Mouse (Mus musculus): ENCODE results near the gene Cdx2.
A peak's percentile ranks its signal among the peaks of the same experiment; 100 is the strongest.

The Cdx2 gene

DNA sequence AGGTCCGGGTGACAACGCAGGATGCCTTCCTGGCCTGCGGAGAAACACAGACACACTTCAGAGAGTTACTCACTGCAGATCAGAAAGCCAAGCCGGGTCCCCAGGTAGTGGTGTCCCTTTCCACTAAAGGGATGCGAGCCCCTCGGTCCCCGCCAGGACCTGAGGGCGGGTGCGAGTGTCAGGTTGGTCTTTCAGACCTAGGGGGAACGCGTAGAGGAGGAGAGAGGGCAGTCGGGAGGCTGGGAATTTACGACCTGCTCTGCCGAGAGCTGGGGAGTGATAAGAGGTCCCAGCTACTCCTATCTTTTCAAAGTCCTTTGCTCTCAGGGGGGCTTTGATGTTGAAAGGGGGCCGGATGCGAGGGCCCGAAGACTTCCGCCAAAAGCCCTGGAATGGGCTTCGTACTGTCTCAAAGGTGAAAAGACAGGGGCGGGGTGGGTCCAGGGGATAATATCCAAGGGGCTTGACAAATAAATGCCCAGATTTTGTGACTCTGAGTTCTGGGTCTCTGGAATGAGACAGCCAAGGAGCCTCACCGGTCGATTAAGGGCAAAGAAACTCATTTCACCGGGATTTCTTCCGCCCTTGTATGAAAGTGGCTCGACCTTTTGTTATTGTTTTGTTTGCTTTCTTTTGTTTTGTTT is 8.5 kb upstream of the Cdx2 start:
- DNase-seq, result no peak

DNA sequence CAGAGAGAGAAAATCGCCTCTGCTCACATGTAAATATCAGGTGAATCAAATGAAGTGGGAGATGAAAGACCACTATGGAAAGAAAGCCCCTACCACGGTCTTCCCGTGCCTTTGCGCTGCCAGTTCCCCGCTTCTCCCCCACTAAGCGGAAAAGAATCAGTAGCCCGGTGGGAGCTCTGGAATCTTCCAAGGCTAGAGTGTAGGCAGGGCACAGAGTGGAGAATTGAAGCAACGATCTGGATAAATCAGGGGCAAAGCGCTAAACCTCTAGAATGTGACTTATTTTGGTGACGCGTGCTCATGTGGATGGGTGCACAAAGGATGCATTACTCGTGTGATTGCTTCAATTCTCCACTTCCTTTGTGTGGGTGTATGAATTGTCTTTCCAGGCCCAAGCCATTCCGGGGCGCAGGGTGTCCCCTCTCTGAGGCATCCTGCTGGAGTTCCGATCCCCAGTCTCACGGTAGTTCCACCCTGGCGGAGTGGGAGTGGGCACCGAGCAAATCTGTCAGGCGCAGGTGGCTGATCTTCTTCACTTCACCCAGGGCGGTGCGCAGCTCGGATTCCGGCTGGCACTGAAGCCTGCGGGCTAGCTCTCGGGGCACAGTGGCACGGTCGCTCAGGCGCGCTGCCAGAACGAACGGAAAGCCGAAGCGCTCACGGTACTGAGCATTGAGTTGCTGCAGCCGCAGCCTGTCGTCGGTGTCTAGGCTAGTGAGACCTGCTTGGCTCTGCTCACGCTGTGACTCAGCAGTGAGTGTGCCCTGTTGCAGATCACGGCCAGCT is 7.8 kb upstream of the Cdx2 start:
- DNase-seq, result no peak

DNA sequence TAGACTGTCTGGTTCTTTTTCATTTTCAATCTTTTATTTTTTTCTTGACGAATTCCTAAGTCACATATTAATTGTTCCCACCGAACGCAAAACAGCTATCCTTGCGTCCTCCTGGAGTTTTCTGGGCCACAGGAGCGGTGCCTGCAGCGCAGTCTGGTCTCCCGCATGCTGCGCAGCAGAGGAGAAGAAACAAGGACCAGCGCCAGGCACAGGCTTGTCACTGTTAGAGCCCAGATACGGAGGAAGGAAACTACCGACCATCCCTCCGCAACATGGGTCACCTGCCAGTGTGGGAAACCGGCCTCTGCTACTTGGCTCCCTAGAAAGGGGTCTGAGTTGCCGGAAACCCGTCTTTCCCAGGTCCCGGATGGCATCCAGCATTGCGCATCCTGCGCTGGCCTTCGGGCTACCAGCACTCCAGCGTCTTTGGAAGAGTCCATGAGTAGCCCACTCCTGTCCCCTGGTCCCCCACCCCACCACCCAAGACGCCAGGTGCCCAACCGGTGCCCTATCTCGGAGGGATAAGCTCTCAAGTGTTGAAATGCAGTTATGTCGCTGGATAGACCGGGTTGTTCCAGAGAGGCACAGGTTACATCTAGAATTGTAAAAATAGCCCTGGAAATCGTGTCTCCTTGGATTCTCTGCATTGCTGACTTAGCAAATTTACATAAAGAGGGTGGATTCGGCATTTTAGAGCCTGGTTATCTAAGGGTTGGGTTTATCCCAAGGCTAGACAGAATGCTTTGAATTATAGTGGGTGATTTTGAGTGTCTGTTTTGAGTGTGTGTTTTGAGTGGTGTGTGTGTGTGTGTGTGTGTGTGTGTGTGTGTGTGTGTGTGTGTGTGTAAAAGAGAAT is 6.0 kb upstream of the Cdx2 start:
- DNase-seq, result no peak

DNA sequence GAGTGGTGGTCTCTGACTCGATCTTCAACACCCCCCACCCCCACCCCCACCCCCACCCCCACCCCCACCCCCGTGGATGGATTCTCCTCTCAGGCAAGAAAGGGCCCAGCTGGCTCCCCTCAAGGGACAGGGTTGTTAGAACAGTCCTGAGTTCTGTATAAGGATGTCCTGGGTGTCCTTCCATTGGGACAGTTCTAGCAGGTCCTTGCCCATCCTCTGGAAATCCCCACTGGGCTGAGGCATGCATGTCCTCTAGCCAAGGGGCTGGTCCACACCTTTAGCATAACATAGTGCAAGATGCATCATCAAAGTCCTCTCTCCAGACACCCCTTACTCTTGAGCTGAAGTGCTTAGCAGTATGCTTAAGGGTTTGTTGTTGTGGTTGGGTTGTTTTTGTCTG is 2.7 kb upstream of the Cdx2 start:
- DNase-seq, result no peak

DNA sequence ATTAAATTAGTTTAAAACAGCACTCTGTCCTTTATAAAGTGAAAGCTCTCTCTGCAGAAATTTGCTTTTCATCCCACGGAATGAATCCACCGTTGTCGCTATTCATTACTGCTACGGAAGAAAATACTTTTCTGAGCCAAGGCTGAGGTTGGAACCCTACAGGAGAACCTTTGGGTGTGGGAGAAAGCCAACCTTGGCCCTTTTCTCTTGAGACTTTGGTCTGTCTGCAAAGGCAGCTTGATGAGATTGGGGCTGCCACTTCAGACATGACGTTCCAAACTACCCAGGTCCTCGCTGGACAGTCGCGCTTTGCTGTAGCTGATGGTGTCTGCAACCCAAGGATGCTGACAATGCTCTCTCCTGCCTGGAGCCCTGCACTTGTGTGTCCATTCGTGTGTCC is 1.4 kb upstream of the Cdx2 start:
- DNase-seq, result no peak

DNA sequence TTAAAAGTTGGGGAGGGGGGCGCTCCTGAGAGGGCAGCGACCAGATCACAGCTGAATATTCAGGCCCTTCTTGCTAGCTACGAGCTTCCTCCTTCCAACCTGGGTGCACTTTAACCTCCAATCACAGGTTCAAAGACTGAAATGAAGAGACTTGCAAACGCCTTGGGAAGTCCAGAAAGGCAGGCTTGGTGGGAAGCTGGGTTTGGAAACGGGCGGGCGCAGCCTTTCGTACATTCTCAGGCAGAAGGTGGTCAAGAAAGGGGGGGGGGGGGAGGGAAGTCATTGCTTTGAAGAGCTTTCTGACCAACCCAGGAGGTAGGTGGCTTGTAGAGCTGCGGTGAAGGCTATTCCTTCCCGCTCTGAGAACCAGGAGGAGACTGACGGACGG is 322 bp upstream of the Cdx2 start:
- no peak for DNase-seq

DNA sequence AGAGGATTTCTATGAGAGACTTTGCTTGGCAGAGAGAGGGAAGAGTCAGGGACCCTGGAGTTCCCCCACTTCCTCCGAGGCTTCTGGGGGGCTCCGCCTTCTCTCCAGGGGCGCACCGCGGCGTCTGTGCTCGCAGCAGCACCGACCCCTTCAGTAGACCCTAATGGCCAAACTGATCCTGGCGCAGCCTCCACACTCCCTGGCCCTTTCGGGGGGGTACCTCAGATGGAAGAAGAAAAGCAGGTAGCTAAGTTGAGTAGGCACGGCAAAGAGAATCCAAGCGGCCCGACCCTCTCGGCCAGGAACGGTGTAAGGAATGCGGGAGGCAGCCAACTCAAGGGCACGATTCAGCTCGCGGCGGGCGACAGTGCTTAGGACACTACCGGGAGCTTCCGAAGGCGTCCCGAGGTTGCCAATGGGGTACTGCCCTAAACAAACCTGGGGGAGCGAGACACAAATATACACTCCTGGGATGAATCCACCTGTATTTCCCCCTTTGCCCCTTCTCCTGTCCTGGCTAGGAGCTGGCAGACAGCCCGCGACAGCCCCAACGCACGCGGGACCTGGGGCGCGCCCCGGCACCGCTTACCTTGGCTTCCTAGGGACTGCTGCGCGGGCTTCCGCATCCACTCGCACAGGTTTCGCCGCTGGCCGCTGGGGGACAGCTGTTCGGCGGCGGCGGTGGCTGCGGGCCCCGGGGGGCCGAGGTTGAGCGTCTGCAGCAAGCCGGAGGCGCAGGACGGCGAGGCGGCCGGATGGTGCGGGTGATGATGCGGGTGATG is 1.0 kb downstream of the Cdx2 start:
- no peak for DNase-seq

DNA sequence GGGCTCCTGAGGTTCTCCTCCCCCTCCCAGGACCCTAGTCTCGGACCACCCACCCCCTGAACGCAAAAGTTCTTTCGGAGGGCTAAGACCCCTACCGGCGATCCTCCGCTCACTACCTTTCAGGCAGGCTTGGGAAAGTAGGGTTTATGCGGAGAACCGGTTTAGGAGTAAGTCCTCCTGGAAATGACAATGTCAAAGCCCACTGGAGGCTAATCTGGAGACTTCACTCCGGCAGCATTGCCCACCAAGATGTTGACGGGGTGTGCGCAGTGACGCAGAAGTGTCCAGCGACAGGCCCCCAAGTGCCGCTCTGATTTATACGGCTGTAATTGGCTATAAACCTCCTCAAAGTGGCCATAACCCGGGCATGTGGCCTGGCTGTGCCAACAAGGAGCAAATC is 1.9 kb downstream of the Cdx2 start:
- no peak for DNase-seq

DNA sequence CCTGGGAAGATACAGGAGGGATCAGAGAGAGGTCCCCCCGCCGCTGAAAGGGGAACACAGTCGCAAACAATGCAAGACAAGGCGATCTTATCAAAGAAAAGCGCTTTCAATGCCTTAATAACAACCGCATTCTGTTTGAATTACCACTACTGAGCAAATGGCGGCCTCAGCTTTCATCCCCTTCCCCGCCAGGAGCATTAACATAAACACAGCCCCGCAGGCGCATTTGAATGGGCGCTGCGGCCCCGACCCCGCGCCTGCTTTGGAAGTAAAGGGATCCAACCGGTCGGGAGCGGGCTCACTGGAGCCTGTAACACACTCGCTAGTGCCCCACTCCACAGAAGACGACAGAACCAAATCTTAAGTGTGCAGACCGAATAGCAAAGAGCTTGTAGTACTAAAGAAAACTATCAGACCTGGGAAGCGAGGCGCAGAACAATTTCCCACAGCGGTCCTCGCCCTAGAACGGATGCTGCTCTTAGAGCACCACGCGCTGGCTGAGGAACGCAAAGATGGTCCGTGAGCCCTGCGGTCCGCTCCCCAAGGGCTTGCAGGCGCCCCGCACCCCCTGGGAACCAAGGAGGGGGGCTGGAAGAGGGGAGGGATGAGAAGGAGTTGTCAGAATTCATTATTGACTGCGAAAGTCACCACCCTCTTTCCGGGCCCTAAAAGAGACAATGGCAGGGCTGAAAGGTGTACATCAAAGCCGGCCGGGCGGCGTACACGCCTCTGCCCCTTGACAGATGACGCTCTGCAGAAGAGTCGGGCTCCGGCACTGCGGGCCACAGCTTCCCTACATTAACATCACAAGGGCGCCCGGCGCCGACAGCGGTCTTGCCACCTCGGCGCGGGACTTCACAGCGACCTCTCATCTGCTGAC is 2.6 kb downstream of the Cdx2 start:
- DNase-seq, result no peak

DNA sequence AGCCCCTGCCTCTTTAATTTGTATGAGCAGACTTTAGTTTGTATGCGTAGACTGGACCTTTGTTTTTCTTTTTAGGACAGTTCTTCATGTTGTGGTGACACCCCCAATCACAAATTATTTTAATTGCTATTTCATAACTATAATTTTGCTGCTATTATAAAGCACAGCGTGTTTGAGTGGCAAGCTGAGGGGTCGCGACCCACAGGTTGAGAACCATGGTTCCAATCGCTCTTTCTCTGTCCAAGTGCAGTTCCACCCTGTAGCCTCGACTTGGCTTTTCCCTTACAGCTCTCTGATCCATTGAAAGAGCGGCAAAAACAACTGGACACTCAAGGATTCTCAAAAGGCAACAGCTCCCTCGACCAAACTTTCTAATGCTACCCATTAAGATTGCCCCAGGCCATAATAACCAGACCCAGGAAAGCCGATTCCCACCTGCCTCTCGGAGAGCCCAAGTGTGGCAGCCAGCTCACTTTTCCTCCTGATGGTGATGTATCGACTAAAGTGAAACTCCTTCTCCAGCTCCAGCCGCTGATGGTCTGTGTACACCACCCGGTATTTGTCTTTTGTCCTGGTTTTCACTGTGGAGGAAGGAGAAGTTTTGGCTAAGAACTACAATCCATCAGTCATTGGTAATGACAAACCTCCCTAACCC is 4.2 kb downstream of the Cdx2 start:
- no peak for DNase-seq

DNA sequence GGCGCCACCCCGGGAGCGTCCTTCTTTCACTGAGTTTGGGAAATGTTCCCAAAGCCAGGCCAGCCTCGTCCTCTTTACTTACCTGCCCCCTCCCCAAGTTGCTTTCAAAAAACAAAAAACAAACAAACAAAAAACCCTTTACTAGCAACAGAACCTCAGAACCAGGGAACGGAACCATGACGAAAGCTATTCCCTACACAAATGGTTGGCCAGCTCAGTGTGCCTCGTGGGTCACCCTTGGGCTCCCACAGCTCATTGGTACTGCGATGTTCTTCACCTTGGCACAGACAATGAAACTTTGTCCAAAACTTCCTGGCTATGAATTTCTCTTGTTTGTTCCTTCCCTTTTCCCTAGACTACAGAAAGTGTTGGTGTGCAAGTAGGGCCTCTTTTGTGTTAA is 4.9 kb downstream of the Cdx2 start:
- no peak for DNase-seq

DNA sequence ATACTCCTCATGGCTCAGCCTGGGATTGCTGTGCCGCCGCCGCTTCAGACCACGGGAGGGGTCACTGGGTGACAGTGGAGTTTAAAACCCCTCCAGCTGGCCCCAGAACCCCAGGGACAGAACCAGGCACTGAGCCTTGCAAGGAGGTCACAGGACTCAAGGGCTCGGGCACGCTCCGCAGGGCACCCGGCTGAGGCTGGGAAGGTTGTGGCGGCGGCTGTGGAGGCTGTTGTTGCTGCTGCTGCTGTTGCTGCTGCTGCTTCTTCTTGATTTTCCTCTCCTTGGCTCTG is 5.3 kb downstream of the Cdx2 start:
- DNase-seq, result no peak

DNA sequence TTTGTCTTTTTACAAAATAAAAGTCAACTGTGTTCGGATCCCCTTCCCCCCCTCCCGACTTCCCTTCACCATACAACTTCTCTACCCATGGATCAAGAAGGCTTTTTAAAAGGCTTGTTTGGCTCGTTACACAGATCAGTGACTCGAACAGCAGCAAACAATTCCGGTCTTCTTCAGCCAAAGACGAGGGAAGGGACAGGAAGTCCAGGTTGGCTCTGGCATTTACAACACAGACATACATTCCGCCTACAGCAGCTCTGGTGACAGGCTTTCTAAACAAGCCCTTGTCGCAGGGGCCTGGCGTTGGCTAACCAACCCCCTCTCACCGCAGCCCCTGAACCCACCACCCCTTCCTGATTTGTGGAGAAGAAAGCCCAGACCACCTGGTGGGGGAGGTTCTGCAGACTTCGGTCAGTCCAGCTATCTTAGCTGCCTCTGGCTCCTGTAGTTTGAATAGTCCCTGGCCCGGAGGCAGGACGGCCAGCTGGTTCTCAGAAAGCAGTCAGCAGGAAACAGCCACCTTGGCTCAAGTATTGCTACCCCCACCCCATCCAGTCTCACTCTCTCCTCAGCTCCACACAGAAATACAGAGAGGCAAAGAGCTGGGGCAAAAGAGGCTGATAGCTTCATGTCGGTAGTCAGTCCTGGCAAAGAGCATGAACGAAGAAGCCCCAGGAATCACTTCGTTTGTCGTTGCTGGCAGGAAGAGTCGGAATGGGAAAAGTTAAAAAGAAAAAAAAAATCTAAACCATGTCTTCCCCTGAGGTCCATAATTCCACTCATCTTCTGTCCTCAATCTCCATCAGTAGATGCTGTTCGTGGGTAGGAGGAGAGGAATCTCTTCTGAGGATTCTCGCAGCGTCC is 5.9 kb downstream of the Cdx2 start:
- no peak for DNase-seq

DNA sequence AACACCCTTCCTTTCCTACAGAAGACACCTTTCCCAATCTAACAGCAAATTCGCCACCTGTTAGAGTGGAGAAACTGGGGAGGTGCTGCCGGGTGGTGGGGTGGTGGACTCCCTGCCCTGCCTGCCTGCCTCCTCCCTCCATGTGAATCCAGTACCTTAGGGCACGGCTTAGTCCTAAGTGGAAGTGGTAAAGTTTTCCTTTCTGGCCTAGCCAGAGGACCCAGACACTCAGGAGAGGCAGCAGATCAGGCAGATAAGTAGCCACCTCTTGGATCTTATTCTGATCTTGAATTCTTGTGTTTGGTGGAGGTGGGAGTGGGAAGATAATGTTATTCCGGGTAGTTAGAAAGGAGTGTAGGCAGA is 7.1 kb downstream of the Cdx2 start:
- DNase-seq, result no peak

DNA sequence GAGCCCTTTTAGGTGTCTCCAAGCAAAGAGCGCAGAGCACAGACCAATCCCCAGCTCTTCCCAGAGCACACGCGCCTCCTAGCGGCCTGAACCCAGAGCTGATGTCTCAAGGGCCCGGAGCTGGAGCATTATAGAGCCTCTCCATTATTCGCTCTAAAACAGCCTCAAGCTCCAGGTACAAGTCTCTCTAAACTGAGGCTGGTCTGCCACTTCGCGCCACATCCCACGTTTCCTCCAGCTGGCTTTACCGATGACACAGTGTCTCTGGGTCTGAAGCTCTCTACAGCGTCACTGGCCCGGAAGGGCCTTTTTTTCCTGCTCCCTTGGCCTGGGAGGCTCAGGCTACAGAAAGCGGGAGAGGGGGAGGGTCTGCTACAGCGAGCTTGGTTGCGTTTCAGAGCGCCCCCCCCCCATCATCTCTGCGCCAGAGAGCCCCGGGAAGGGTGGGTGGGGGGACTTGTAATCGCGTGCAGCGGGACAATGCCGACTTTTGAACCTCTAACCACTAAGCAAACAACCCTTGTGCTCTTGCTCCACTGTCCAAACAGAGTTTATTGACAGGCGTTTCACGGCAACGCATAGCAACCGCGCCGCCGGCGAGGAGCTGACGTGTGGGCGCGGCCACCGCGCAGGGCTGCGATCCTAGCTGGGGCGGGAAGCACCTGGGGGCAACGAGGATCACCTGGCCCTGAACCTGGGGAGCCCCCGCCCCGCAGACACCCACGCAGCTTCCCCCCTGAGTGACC is 7.6 kb downstream of the Cdx2 start:
- DNase-seq, result peak; percentile 15 to 36

DNA sequence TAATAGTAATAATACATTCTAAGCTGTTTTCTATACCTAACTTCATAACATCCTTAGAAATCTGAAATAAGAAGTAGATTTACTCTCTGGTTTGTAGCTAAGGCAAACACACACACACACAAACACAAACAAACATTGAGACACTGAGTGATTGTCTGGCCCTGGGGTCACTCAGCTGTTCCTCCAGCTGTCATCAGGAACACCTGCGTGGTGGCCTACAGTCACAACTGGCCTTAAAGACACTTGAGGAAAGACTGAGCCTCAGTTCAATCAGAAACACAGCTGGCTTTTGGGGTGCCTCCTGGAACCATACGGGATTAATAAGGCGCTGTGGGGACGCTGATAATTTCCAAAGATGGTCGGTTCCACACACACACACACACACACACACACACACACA is 9.8 kb downstream of the Cdx2 start:
- no peak for DNase-seq

DNA sequence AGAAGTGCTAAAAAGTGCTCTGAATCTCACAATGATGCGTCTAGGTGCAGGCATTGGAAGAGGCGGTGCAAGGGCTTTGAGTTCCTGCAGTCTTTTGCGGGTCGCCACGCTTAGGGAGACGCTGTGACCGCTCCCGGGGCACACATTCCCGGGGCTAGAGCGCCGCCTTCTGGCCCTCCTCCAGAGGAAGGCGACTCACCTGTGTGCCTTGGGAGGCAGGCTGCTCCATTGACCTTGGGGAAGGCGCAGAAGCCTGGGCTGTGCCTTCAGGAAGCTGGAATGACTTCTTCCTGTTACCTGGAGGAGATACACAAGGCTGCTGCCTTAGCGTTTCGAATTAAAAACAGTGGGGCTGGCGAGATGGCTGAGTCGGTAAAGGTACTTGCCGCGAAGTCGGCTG is 12.9 kb downstream of the Cdx2 start:
- peak; percentile 18 to 33 for DNase-seq

DNA sequence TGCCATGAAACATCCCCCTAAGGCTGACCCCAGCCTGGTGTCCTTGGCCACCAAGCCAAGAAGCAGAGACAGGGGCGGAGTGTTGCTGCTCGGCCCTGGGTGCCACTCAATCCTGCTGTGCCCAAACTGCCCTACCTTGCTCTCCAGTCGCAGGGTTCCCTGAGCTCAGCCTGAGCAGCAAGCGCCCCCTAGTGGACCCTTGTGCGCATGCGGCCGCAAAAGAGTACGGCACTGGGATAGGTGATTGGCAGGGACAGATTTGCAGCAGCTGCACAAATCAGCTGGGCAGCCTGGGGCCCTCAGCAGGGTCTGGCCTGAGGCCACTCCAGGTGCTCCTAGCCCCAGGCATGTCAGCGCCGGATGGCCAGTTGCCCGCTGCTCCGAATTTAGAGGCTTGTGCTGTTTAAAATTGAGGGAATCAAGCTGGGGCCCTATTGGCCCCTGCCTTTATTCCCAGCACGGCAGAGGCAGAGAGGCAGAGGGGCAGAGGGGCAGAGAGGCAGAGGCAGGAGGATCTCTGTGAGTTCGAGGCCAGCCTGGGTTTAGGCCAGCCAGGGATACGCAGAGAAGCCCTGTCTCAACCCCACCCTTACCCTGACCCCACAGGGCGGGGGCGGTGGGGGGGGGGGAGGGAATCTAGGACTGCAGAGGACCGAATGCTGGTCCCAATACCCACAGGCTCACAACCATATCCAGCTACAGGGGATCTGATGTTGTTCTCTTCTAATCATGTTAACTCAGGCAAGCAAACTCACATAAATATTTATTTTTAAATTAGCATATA is 13.8 kb downstream of the Cdx2 start:
- peak; percentile 53 to 63 for DNase-seq

DNA sequence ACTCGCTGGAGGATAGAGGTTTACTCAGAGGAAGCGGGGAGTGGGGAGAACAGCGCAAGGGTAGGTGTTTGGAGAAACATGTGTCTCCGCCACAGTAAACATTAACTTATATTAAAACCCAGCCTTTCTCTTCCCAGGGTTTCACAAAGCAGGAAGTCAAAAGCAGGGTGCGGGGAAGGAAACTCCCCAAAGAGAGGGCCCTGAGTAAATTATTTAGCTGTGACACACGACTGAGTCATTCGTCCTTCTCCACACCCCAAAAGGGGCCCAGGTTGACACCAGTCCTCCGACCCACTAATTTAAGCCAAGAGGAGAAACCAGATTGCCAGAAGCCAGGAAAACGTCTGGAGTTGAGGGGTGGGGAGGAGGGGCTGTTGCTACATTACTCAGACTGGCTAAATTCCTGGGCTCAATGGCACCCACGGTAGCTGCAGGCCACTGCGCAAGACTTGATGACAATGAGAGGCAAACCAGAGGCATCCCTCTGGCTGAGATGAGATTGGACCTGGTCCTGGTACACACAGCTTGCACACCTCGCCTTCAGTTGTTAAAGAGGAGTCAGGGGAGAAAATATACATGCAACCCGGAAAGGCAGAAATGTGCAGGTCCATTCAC is 14.5 kb downstream of the Cdx2 start:
- no peak for DNase-seq

Measured in cerebellum, adult 18-20 months (tissue).